Mouse (Mus musculus) CH12.LX (cell line): ENCODE measurements around the gene Slfn2. TPM values are rescaled to one million over a fixed set of nuclear protein-coding genes. Genes with fewer than 3 reads are reported as not detected.

Experiments used
- DNase-seq: peaks from one replicate; pipeline ENCODE4 v3.0.0-alpha.2; 2013; ENCODE audit errors: extremely low read depth
- H3K27ac ChIP-seq: 2 replicates; pipeline ENCODE4 v1.5.1; 2012; ENCODE audit warnings: low read depth, mild to moderate bottlenecking, control low read depth, moderate library complexity; ENCODE audit not compliant: insufficient read depth
- H3K27me3 ChIP-seq: replicated peaks from 2 replicates; pipeline ENCODE3; 2012; ENCODE audit warnings: inconsistent platforms
- H3K36me3 ChIP-seq, 2 experiments: replicated peaks in 1 of 2; 2 replicates each; pipeline versions ENCODE3 to v1.6.1; 2012; ENCODE audit warnings: inconsistent platforms in 1 of 2, low read length in 1 of 2, mild to moderate bottlenecking in 1 of 2, mixed read lengths in 1 of 2, moderate library complexity in 1 of 2; ENCODE audit not compliant: control insufficient read depth in 1 of 2, insufficient read depth in 1 of 2
- H3K4me1 ChIP-seq, 2 experiments: 2 replicates each; pipeline ENCODE4 v1.6.1; 2012; ENCODE audit warnings: inconsistent platforms in 1 of 2, moderate library complexity in 1 of 2; ENCODE audit not compliant: insufficient read depth in 2 of 2, control insufficient read depth in 1 of 2
- H3K4me2 ChIP-seq: 2 replicates; pipeline ENCODE4 v1.6.1; 2012; ENCODE audit warnings: low read depth, mild to moderate bottlenecking, control low read depth; ENCODE audit not compliant: poor library complexity, insufficient read depth, severe bottlenecking
- H3K4me3 ChIP-seq, 3 experiments: fragments of 150-350 bp in 1 of 3; sonication (generic) in 1 of 3; replicated peaks in 1 of 3; 2 replicates each; pipeline versions ENCODE3 to v1.5.1; 2011 to 2012; ENCODE audit warnings: low read depth in 2 of 3, low read length in 2 of 3, mild to moderate bottlenecking in 2 of 3, moderate library complexity in 2 of 3, control low read depth in 1 of 3, improper control_type of control experiment in 1 of 3, inconsistent platforms in 1 of 3, mixed read lengths in 1 of 3; ENCODE audit not compliant: poor library complexity in 1 of 3
- H3K79me2 ChIP-seq: replicated peaks from 2 replicates; pipeline ENCODE4 v1.6.1; 2012; ENCODE audit warnings: mild to moderate bottlenecking, moderate library complexity; ENCODE audit not compliant: control insufficient read depth, poor library complexity, insufficient read depth, severe bottlenecking; ENCODE audit errors: extremely low read depth
- H3K9ac ChIP-seq: 2 replicates; pipeline ENCODE4 v1.6.1; 2012; ENCODE audit warnings: low read depth, mild to moderate bottlenecking, control low read depth, moderate library complexity; ENCODE audit not compliant: insufficient read depth
- H3K9me3 ChIP-seq: replicated peaks from 2 replicates; pipeline ENCODE3; 2012; ENCODE audit warnings: low read length, inconsistent platforms, mixed read lengths
- BHLHE40 ChIP-seq: IDR thresholded peaks from 2 replicates; pipeline ENCODE4 v1.6.1; 2011; ENCODE audit warnings: mild to moderate bottlenecking, low read depth, low read length, improper control_type of control experiment
- CHD1 ChIP-seq: IDR thresholded peaks from 2 replicates; pipeline ENCODE4 v1.6.1; 2012; ENCODE audit warnings: low read depth, low read length, improper control_type of control experiment, inconsistent platforms
- CHD2 ChIP-seq: IDR thresholded peaks from 2 replicates; pipeline ENCODE4 v1.6.1; 2011; ENCODE audit warnings: low read length, improper control_type of control experiment
- CTCF ChIP-seq, 2 experiments: IDR thresholded peaks in 1 of 2; conservative IDR thresholded peaks in 1 of 2; 2 replicates each; pipeline ENCODE4 v1.5.1; 2011 to 2012; ENCODE audit warnings: low read depth in 2 of 2, low read length in 2 of 2, improper control_type of control experiment in 1 of 2, inconsistent platforms in 1 of 2, mild to moderate bottlenecking in 1 of 2, moderate library complexity in 1 of 2
- E2F4 ChIP-seq: IDR thresholded peaks from 2 replicates; pipeline ENCODE4 v1.6.1; 2011; ENCODE audit warnings: low read depth, low read length, improper control_type of control experiment; ENCODE audit not compliant: insufficient replicate concordance
- ELF1 ChIP-seq: IDR thresholded peaks from 2 replicates; pipeline ENCODE4 v1.6.1; 2014; ENCODE audit warnings: low read depth, mild to moderate bottlenecking, inconsistent platforms, low read length, improper control_type of control experiment
- EP300 ChIP-seq: IDR thresholded peaks from 2 replicates; pipeline ENCODE4 v1.6.1; 2011; ENCODE audit warnings: low read length, improper control_type of control experiment
- ETS1 ChIP-seq: conservative IDR thresholded peaks from 2 replicates; pipeline ENCODE4 v1.6.1; 2012; ENCODE audit warnings: low read depth, mild to moderate bottlenecking, inconsistent platforms, low read length, improper control_type of control experiment, moderate library complexity
- GABPA ChIP-seq: IDR thresholded peaks from 2 replicates; pipeline ENCODE4 v1.6.1; 2012; ENCODE audit warnings: low read depth, low read length, improper control_type of control experiment, inconsistent platforms; ENCODE audit not compliant: insufficient replicate concordance
- HCFC1 ChIP-seq: IDR thresholded peaks from 2 replicates; pipeline ENCODE4 v1.6.1; 2012; ENCODE audit warnings: low read depth, mild to moderate bottlenecking, inconsistent platforms, low read length, improper control_type of control experiment
- IRF4 ChIP-seq: IDR thresholded peaks from 2 replicates; pipeline ENCODE4 v1.6.1; 2014; ENCODE audit warnings: low read depth, mild to moderate bottlenecking, inconsistent platforms, low read length, improper control_type of control experiment
- JUN ChIP-seq: IDR thresholded peaks from 2 replicates; pipeline ENCODE4 v1.6.1; 2011; ENCODE audit warnings: low read depth, mild to moderate bottlenecking, low read length, improper control_type of control experiment, moderate library complexity; ENCODE audit not compliant: insufficient read depth
- JUND ChIP-seq: conservative IDR thresholded peaks from 2 replicates; pipeline ENCODE4 v1.6.1; 2011; ENCODE audit warnings: low read depth, low read length, improper control_type of control experiment
- KAT2A ChIP-seq: IDR thresholded peaks from 2 replicates; pipeline ENCODE4 v1.6.1; 2012; ENCODE audit warnings: low read length, improper control_type of control experiment, inconsistent platforms; ENCODE audit not compliant: insufficient replicate concordance
- MAFK ChIP-seq: IDR thresholded peaks from 2 replicates; pipeline ENCODE4 v1.6.1; 2011; ENCODE audit warnings: low read length, improper control_type of control experiment; ENCODE audit not compliant: insufficient replicate concordance
- MAX ChIP-seq: IDR thresholded peaks from 2 replicates; pipeline ENCODE4 v1.6.1; 2011; ENCODE audit warnings: low read length, improper control_type of control experiment
- MAZ ChIP-seq: IDR thresholded peaks from 2 replicates; pipeline ENCODE4 v1.6.1; 2012; ENCODE audit warnings: low read depth, mild to moderate bottlenecking, inconsistent platforms, low read length, improper control_type of control experiment, moderate library complexity
- MEF2A ChIP-seq: IDR thresholded peaks from 2 replicates; pipeline ENCODE4 v1.6.1; 2014; ENCODE audit warnings: low read depth, mild to moderate bottlenecking, inconsistent platforms, low read length, improper control_type of control experiment, borderline replicate concordance
- MXI1 ChIP-seq: IDR thresholded peaks from 2 replicates; pipeline ENCODE4 v1.6.1; 2011; ENCODE audit warnings: mild to moderate bottlenecking, low read depth, low read length, improper control_type of control experiment
- MYC ChIP-seq: IDR thresholded peaks from 2 replicates; pipeline ENCODE4 v1.6.1; 2011; ENCODE audit warnings: low read depth, mild to moderate bottlenecking, improper control_type of control experiment, low read length
- NELFE ChIP-seq: IDR thresholded peaks from 2 replicates; pipeline ENCODE4 v1.6.1; 2011; ENCODE audit warnings: low read depth, low read length, improper control_type of control experiment
- NRF1 ChIP-seq: IDR thresholded peaks from 2 replicates; pipeline ENCODE4 v1.6.1; 2014; ENCODE audit warnings: low read depth, mild to moderate bottlenecking, inconsistent platforms, low read length, improper control_type of control experiment, moderate library complexity
- PAX5 ChIP-seq: IDR thresholded peaks from 2 replicates; pipeline ENCODE4 v1.6.1; 2012; ENCODE audit warnings: low read length, inconsistent platforms, mixed read lengths
- POLR2A ChIP-seq: IDR thresholded peaks from 2 replicates; pipeline ENCODE4 v1.6.1; 2011; ENCODE audit warnings: low read depth, mild to moderate bottlenecking, improper control_type of control experiment, low read length
- POLR2AphosphoS2 ChIP-seq: IDR thresholded peaks from 2 replicates; pipeline ENCODE4 v1.6.1; 2011; ENCODE audit warnings: low read depth, low read length, improper control_type of control experiment
- RAD21 ChIP-seq: IDR thresholded peaks from 2 replicates; pipeline ENCODE4 v1.6.1; 2011; ENCODE audit warnings: low read depth, mild to moderate bottlenecking, low read length, improper control_type of control experiment, moderate library complexity
- RCOR1 ChIP-seq: conservative IDR thresholded peaks from 2 replicates; pipeline ENCODE4 v1.6.1; 2012; ENCODE audit warnings: low read depth, mild to moderate bottlenecking, inconsistent platforms, low read length, improper control_type of control experiment
- SIN3A ChIP-seq: IDR thresholded peaks from 2 replicates; pipeline ENCODE4 v1.6.1; 2012; ENCODE audit warnings: low read length, improper control_type of control experiment, inconsistent platforms
- SMC3 ChIP-seq: IDR thresholded peaks from 2 replicates; pipeline ENCODE4 v1.6.1; 2011; ENCODE audit warnings: low read depth, low read length, improper control_type of control experiment
- TBP ChIP-seq: conservative IDR thresholded peaks from 2 replicates; pipeline ENCODE4 v1.6.1; 2011; ENCODE audit warnings: low read depth, low read length, improper control_type of control experiment
- TCF12 ChIP-seq: IDR thresholded peaks from 2 replicates; pipeline ENCODE4 v1.6.1; 2014; ENCODE audit warnings: low read depth, mild to moderate bottlenecking, inconsistent platforms, low read length, improper control_type of control experiment
- UBTF ChIP-seq: IDR thresholded peaks from 2 replicates; pipeline ENCODE4 v1.6.1; 2012; ENCODE audit warnings: low read depth, mild to moderate bottlenecking, inconsistent platforms, low read length, improper control_type of control experiment, moderate library complexity
- USF1 ChIP-seq: IDR thresholded peaks from 2 replicates; pipeline ENCODE4 v1.6.1; 2014; ENCODE audit warnings: low read depth, mild to moderate bottlenecking, inconsistent platforms, low read length, improper control_type of control experiment
- USF2 ChIP-seq: conservative IDR thresholded peaks from 2 replicates; pipeline ENCODE4 v1.6.1; 2011; ENCODE audit warnings: low read depth, low read length, improper control_type of control experiment
- ZC3H11A ChIP-seq: IDR thresholded peaks from 2 replicates; pipeline ENCODE4 v1.6.1; 2012; ENCODE audit warnings: low read depth, mild to moderate bottlenecking, inconsistent platforms, low read length, improper control_type of control experiment
- ZKSCAN1 ChIP-seq: IDR thresholded peaks from 2 replicates; pipeline ENCODE4 v1.6.1; 2012; ENCODE audit warnings: low read depth, inconsistent platforms, low read length, improper control_type of control experiment, borderline replicate concordance
- ZMIZ1 ChIP-seq: IDR thresholded peaks from 2 replicates; pipeline ENCODE4 v1.6.1; 2012; ENCODE audit warnings: low read depth, mild to moderate bottlenecking, inconsistent platforms, low read length, improper control_type of control experiment
- ZNF384 ChIP-seq: IDR thresholded peaks from 2 replicates; pipeline ENCODE4 v1.6.1; 2012; ENCODE audit warnings: low read depth, low read length, improper control_type of control experiment, inconsistent platforms
- dilution Hi-C: fragments of 300-500 bp; cut with MboI; formaldehyde crosslinking; loops from 2 replicates; pipeline ENCODE4 v1.14.3; 2020; ENCODE audit warnings: low sequenced_read_pairs; ENCODE audit not compliant: extremely low pct_unique_long_range_greater_than_20kb, extremely low pct_ligation_motif_present
- in situ Hi-C: fragments of 300-500 bp; cut with MboI; formaldehyde crosslinking; loops from 3 replicates; pipeline ENCODE4 v1.14.3; 2019; ENCODE audit warnings: low sequenced_read_pairs, low pct_ligation_motif_present, low pct_unique_long_range_greater_than_20kb, mixed read lengths
- polyA plus RNA-seq: library from polyadenylated mRNA; unstranded; fragments of >175 nt; gene quantifications from 2 replicates; pipeline ENCODE4 v1.2.1, GENCODE M21; 2012; ENCODE audit warnings: low read depth; ENCODE audit not compliant: insufficient read length
- total RNA-seq, 2 experiments: library from RNA; depleted of rRNA; stranded (reverse); fragments of 300-350 nt in 1 of 2; fragments of >200 nt in 1 of 2; gene quantifications; 2 replicates each; pipeline ENCODE4 v1.2.3; 2012 to 2014

The Slfn2 gene
- total and polyA plus RNA-seq, 3 experiments, result 112 to 241 (median 209) TPM

DNA sequence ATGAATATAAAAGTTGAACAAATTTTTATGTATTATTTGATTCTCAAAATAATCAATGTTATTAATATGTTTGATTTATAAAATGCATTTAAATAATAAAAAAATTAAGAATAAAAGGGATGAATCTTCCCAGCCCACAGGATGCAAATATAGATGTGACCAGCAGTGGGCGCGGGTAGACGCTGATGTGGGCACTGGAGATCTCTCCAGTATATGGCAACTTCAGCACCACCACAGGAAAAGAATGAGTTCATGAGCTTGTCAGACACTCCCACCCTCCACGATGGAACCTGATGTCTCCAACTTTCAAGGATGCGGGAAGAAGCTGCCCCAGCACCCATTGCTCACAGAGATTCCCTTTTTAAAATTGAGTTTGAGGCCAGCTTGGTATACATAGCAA lies 7.0 kb upstream of the Slfn2 start:
- H3K4me2 ChIP-seq, result peak overlapping the region; percentile 24; the same call in 1 of the 2 replicates
- H3K4me1 ChIP-seq, result peaks cover 20 to 34% of the 10 kb centered on the region in 2 experiments
- H3K79me2 ChIP-seq, result no peaks in the 10 kb centered on the region
- H3K4me3 ChIP-seq, result no peak overlapping the region
- peak; percentile 77 for DNase-seq
- peaks cover 0 to 5% of the 10 kb centered on the region in 2 experiments for H3K36me3 ChIP-seq
- no peaks in the 10 kb centered on the region for H3K9me3 ChIP-seq
- H3K27me3 ChIP-seq, result no peaks in the 10 kb centered on the region
- no peak overlapping the region for H3K27ac ChIP-seq
- dilution Hi-C loops, result no loop called here
- H3K9ac ChIP-seq, result no peak overlapping the region
- in situ Hi-C loops, result no loop called here
- TF ChIP-seq USF2 (no peak), CTCF (conservative IDR thresholded peaks at IDR 0.05 in 1 of 2, IDR thresholded peaks at IDR 0.05 in 1 of 2; ENCODE audit: low read depth in 2 of 2, low read length in 2 of 2) (peak; percentile 90 to 97), NELFE (no peak), POLR2A (no peak), RAD21 (peak; percentile 92), SIN3A (no peak), MXI1 (no peak; the same call in 1 of the 2 replicates), IRF4 (no peak; the same call in 1 of the 2 replicates), CHD2 (no peak), EP300 (no peak), ELF1 (no peak), UBTF (no peak), ZC3H11A (peak; percentile 95), ZNF384 (0 out of 2 replicates have a peak, but pooled peaks have one; percentile 5), KAT2A (no peak), JUN (no peak), CHD1 (no peak), SMC3 (peak; percentile 99), MYC (no peak), HCFC1 (no peak), PAX5 (no peak), POLR2AphosphoS2 (no peak), RCOR1 (no peak), MAX (no peak), GABPA (no peak), NRF1 (no peak), BHLHE40 (no peak), TCF12 (no peak), MAZ (0 out of 2 replicates have a peak, but pooled peaks have one; percentile 15), MAFK (no peak), ZKSCAN1 (no peak), USF1 (no peak), ZMIZ1 (no peak), TBP (no peak), MEF2A (no peak), JUND (no peak), E2F4 (no peak), ETS1 (no peak)
